Mouse (Mus musculus): ENCODE measurements around the gene Trpm6.

Gene Trpm6

DNA sequence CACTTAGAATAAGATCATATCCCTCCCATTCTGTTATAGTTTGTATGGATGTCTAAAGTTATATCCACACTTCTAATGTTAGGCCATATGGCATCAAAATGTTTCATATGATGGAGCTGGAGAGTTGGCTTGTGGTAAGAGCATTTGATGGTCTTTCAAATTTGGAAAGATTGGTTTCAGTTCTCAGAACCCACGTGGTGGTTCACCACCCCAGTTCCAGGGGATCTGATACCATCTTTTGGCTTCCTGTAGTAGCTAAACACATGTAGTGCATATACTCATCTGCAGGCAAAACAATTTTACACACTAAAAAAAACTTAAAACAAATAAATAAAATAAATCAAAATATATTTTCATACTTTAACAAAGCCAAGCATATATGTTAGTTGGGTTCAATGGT is 21.3 kb downstream of the Trpm6 start:
- DNase-seq (ENCODE audit: low spot score in 2 of 2), result no peak

DNA sequence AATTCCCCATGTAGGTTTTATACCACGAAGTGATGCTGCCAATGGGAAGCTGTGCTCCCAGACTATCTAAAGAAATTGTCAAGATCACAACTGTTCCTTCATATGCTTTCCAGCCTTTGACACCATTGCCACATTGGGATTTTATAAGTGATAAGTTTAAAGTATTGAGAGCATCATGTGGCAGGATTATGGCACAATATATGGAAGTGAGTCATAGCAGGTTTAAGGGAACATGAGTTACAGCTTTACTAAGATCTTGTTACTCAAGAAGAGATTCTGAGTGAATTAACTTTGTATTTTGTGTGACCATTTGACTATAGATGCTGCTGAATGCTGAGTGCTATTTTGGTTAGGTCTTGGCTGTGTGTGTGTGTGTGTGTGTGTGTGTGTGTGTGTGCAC is 21.8 kb downstream of the Trpm6 start:
- no peak for DNase-seq (ENCODE audit: low spot score in 2 of 2)

DNA sequence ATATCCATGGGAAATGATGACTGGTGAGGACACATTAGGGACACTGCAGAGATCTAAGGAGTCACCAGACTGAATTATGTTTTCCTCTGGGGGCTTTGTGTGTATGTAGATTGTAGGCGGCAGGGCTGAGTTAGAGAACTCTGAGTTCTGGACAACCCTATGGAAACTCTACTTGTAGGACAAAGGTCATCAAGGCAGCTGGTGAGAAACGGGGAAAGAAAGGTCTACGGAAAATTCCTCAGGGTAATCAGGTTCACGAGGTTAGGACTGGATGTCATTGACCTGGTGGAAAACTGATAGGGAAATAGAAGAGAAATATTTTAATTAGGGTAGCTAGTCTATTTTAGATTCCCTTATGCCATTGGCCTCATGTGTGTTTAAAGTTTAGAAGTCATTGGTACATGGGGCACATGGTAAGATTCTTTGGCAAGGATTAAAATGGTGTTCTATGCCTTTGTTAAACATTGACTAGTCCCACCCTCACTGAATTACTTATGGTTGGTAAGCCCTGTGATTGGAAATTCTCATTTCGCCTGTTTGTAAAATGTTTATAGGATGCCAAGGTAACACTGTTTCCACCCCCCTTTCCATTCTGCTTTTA is 23.2 kb downstream of the Trpm6 start:
- DNase-seq (ENCODE audit: low spot score in 2 of 2), result no peak

DNA sequence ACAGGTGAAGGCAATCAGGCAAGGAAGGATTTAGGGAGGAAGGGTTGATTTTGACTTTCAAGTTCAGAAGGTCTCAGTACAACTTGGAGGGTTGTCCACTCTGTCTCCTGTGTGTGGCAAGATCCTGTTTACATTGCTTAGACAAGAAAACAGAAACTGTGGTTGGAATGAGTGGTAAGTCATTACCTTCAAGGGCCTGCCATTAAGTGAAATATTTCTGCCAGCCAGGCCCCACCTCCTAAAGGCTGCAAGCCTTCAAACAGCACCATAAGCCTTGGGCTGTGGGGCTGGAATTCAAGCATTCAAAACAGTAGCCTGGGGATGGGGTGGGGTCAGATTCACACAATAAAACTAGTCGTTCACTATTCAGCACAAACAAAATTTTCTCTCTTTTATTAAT is 24.3 kb downstream of the Trpm6 start:
- no peak for DNase-seq (ENCODE audit: low spot score in 2 of 2)

DNA sequence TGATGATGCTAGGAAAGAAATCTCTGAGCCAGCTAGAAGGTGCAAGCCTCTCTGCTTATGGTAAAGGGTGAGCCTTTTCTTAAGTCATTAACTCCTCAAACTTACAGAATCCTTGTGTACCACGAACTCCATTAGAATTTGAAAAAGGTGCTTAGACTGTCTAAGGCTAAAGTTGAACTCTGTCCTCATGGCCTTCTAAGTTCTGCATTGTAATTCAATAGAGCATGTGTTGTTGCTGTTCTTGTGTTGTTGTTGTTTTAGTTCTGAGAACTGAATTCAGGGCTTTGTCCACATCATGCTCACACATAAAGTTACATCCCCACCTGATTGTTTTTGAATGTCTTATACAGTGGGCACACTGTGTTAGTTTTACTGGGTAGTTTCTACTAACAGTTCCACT is 49.9 kb downstream of the Trpm6 start:
- no peak for DNase-seq (ENCODE audit: low spot score in 2 of 2)

DNA sequence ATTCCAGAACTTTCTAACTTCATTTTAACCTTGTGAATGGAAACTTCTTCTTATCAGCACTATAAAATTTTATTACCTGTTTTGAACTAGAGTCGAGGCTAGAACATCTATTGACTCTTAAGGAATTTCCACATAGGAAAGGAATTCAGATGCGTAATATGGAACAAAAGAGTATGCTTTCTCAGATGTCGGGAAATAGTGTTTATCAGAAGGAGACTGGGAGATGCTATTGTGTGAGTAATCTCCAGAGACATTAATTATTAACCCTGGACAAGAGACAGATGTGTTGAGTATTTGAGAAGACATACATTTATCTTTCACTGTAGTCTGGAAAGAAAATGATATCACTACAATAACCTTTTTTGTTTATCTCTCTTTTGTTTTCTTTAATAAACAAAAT is 61.5 kb downstream of the Trpm6 start:
- no peak for DNase-seq (ENCODE audit: low spot score in 2 of 2)

DNA sequence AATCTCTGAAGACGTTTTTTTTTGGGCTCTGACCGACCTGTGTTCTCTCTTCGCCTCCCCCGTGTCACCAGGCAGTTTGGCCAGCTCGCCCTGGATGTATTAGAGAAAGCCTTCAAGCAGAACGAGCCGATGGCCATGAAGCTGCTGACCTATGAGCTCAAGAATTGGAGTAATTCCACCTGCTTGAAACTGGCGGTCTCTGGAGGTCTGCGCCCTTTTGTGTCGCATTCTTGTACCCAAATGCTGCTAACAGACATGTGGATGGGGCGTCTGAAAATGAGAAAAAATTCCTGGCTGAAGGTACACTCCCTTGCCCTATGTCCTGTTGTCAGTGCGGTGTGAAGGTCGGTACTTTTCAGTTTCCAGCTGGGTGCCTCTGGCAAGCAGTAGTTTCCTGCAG is 65.4 kb downstream of the Trpm6 start:
- no peak for DNase-seq (ENCODE audit: low spot score in 2 of 2)

DNA sequence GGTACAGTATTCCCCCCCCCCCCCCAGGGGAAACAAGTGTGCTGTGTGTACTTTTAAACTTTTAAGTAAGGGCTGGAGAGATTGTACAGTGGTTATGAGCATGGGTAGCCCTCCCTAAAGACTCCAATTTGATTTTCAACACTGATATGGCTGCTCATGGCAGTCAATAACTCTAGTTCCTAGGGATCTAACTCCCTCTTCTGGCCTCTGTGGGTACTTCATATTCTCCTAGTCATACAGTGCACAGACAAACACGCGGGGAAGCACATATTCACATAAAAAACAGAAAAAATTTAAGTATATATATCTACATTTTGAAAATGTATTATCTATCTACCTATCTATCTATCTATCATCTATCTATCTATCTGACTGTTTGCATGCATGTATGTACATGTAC is 67.6 kb downstream of the Trpm6 start:
- no peak for DNase-seq (ENCODE audit: low spot score in 2 of 2)

DNA sequence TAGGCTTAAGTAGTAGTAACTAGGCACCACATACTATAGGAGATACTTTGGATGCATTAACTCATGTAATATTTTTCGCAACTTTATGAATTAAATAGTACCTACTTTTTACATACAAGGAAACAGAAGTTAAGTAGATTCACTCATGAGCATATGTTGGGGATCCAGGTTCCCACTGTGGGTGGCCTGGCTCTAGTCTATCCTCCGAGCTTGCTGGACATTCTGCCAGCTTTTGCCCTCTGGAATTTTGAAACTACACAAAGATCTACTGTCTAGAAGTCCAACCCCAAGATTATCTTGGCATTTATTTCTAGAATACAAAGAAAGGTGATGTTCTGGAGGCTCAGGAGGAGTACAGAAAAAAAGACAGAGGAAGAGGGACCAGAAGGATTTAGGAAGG is 78.8 kb downstream of the Trpm6 start:
- no peak for DNase-seq (ENCODE audit: low spot score in 2 of 2)

DNA sequence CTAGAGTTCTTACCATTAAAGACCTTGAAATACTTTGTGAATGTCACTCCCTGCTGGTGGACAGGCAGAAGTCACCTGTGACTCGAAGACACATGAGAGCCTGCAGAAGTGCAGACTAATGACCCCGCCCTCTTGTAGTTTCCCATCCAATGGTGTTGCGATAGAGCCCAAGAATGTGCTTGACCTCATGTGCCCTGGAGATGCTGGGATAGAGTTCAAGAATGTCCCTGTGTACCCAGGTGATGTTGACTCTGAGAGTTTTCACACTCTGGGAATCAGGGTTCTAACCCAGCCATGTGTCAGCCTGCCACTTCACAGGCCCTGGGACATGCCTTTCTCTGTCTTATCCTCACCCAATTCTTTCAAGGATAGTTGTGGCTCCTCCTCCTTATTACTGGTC is 81.4 kb downstream of the Trpm6 start:
- no peak for DNase-seq (ENCODE audit: low spot score in 2 of 2)

DNA sequence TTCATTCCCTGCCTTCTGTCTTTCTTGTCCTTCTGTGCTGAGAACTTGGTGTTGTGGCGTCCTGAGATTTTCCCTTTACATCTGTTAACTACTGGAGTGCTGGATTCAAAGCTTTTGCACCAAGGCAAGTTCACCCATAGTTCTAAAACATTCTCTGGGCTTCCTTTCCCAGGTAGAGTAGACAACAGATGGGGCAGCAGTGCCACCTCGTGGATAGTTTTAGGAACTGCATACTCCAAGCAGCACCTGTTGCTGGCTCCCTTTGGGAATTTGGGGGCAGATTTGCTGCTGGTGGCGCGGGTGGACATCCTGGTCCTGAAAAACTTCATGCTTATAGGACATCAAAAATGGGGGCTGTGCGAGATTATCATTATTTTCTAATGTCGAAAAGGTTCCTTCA is 85.2 kb downstream of the Trpm6 start:
- DNase-seq (ENCODE audit: low spot score in 2 of 2), result peak; percentile 5 to 50

DNA sequence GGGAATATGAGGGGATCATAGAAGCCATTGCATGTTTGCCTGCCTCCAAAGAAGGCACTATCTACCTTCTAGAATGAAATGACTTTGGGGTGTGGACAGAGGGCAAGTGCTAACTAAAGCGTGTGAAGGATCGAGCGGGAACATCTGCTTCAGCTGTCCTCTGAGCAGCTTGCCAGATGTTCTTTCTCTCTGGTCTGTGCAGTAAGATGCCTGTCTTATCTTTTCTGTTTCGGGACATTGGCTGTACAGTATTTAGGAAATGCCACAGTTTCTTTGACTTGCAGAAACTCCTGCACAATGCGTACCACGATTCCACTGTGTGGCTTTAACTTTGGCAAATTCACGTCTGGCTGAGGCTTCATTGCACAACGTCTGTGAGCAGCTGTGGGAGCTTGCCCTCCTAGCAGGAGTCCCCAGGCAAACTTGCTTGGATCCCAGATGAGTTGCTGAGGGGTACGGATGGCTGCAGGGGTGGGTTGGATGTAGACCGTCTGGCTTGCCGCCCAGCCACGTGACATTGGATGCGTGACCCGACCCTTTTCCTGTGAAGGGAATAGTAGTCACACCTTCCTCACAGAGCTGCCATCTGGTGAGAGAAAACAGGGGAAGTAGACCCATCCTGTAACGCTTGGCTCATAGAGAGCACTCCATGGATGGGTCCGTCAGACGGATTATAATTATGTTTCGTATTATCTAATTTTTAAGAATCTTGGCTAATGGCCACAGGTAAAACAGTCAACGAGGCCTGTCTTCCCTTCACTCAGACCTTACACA is 92.2 kb downstream of the Trpm6 start:
- DNase-seq (ENCODE audit: low spot score in 2 of 2), result no peak

DNA sequence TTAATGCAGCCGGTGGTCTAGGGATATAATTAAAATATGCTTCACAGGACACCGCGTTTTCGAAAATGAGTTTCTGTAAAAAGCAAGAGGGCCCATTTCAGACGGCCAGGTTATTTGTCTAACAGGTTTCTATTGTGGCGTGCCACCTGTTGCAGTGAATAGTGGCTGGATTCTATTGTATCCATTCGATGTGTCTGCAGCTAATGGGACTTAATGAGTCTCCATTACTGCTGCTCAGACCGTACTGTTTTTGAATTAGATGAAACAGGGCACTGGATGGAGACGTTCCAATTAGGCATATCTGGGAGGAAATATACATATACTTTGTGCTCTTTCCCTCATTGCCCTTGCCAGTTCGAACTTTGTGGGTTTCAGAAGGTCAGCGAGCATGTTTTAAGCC is 92.8 kb downstream of the Trpm6 start:
- DNase-seq (ENCODE audit: low spot score in 2 of 2), result no peak

DNA sequence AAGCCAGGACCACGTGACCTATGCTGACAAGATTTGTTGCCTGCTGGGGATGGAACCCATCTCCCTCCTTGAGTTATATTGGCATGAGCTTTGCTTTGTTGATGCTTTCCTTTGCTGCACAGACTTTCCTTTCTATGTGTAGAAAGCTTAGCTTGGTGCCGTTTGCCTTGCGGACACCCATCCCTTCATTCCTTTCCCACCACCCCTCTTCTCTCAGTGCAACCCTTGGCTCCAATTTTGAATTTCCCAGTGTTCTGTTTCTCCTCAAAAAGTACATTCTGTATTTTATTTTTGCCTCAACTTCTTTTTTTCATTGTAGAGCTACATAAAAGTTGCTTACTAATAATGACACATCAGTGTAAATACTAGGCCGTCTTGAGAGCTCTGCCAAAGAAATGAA is 96.6 kb downstream of the Trpm6 start:
- no peak for DNase-seq (ENCODE audit: low spot score in 2 of 2)

DNA sequence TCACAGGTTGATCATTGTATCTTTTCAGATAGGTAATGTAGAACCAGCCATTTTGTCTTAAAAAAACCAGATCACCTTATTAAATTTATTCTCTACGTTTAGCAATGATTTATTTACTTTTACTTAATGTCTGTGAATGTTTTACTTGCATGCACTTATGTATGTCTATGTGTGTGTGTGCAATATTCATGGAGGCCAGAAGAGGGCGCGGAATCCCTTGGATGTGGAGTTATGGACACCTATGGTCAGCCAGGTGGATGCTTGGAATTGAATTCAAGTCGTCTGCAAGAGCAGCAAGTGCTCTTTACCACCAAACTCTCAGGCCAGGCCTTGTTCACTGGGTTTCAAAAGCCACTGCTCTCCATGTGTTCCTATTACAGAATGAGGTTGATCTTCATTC is 118.5 kb downstream of the Trpm6 start:
- DNase-seq (ENCODE audit: low spot score in 2 of 2), result no peak

DNA sequence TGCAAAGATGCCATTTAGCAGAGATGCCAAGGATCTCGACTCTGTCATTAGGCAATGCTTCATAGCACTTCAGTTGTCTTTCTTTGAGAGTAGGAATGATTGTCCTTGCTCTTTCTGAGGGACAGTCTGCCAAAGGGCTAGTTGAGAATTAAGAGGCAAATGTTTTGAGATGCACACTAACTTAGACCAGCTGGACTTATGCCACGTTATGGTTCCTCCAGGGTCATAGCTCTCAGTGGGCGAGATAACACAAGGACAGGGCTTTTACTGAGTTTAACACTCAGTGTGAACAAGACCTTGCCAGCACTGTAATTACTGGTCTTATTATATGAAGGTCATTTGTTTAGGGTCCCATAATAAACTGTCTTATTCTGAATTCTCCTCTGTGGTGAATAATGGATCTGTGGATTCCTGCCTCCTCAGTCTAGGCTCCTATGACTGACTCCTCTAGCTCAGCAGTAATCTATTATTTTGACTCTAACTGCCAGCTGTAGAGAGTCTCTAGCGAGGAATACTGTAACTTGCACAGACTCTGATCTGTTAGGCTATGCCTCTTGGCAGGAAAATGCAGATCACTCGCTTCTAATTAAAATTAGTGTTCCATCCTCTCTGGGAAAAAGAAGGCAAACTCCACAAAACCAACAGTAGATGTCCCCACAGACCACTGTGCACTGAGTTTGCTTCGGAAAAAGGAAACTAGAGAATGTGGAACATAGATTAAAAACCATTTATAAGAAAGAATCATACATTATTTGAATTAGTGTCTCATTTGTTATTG is 123.2 kb downstream of the Trpm6 start:
- peak; percentile 10 to 31 for DNase-seq (ENCODE audit: low spot score in 2 of 2)

DNA sequence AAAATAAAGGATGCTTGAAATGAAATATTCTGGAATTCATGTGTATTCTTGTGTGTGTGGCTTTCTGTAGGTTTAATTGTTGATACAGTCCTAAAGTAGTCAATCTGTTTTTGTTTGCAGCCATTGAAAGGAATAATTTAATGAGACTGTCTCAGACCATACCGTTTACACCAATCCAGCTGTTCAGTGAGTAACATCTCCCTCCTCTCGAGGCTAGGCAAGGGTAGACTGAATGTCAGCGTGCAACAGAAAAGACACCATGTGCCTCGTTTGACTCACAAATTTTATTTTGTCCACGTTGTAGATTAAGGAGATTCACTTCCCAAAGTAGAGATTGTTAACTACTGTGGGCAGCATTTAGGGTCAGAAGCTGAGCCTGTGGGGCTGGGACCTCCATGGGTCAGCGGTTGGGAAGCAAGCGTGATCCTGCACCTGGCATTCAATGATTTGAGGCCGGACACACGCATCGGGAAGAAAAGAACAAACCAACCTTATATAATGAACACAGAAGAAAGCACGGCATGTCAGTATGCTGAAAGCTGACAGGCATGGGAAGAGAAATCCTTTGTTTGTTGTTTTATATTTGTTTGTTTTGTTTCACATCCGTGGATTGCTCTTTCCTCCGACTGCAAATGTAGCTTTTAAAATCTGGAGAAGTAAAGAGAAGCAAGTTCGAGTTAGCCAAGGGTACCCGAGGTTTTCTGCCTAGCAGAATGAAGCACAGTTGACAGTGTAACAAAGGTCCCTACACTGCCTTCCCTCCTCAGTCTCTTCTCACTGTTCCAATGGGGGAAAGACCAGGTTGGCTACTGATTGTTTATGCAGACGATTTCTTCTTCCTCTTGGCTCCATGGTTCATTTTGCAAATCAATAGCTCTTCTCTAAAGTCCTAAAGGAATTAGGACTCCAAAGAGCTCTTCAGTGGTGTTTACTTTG is 124.2 kb downstream of the Trpm6 start:
- no peak for DNase-seq (ENCODE audit: low spot score in 2 of 2)

DNA sequence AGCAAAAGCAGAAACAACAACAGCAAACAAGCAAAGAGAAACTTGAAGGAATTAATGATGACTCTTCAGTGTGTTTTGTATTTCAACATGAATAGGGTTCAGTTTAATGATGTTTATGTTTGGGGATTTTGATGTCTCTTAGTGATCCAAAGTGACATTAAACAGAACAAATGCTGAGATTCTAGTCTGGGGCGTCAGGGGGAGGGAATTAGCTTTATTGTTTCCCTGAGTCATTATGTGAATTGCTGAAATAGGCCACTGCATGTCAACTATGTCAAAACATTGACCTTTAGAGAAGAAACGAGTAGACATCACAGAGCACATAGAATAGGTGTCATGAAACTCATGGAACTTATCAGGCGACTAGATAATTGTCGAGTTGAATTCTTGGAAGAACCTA is 129.5 kb downstream of the Trpm6 start:
- no peak for DNase-seq (ENCODE audit: low spot score in 2 of 2)

DNA sequence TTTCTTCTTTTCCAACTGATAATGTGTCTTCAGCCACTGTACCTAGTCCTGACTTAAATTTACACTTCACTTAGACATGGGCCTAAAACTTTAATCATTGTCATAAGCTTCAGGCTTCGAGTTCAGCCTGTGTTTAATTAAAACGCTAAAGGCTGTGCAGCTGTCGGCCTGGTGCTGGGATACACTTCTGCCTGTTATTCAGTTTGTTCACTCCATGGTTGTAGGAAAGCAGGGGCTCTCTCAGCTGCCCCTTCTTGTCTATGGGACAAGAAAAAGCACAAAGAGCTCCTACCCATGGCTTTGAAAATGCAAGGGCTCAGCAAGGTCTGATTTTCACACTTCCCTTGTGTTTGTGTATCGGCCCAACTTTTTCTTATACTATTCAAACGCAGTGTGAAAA is 131.4 kb downstream of the Trpm6 start:
- DNase-seq (ENCODE audit: low spot score in 2 of 2), result no peak

DNA sequence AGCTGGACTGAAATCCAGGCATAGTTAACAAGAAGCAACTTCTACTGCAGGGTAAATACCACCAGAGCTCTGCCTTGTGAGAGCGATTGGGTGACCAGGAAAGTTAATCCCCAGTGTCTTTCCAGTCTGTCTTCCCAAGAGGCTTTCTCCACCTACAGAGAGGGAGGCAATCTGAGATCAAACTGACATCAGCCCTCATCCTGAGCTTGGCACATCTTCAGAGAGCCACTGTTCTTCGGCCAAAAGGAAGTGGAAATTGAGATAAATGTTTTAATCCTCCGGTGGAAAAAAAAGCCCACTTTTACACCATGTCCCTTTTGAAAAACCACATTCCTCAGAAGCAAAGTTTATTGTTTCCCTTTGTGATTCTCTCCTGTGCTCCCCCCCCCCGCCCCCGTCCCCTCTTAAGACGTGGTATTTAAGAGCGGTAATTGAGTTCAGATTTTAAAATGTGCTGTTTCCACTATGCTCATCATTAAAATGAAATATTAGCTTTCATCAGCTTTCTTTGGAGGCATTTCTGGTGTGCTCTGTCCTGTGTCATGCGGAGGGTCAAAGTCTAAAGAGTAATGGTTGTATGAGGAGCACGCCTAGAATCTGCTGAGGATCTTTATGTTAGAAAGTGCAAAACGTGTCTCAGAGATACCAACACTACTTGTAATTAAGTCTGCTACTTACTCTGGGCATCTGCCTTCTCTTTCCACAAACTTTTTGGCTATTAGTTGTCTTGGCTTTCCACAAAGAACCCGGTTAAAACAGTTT is 138.0 kb downstream of the Trpm6 start:
- no peak for DNase-seq (ENCODE audit: low spot score in 2 of 2)

DNA sequence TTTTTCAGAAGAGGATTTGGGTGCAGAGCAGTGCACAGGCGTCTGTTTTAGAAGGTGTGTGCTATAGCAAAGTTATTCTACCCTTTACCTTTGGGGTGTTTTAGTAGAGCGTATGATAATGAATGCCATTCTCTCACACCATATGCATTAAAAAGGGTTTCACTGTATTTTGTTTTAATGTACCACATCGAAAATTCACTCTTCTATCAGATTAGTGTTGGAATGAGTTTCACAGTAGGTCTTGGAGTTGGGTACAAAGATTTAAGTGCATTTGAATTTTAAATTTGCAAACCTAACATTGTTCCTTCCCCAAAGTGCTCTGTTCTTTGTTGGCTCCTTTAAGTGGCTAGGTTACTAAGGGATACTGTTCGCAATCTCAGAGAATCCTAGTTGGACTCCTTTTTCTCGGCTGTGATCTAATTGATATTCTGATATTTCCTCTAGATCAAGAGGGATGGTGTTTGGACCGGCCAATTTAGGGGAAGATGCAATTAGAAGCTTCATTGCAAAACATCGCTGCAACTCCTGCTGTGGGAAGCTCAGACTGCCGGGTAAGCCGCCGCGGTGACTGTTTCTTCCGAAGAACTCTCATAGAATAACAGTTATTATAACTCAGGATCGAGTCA is 138.8 kb downstream of the Trpm6 start:
- peak; percentile 18 to 24 for DNase-seq (ENCODE audit: low spot score in 2 of 2)

Measured in frontal cortex, postnatal 10 days (tissue).